Comparison of ENCODE assay signal across 8 mouse cellular contexts in the genomic region with DNA sequence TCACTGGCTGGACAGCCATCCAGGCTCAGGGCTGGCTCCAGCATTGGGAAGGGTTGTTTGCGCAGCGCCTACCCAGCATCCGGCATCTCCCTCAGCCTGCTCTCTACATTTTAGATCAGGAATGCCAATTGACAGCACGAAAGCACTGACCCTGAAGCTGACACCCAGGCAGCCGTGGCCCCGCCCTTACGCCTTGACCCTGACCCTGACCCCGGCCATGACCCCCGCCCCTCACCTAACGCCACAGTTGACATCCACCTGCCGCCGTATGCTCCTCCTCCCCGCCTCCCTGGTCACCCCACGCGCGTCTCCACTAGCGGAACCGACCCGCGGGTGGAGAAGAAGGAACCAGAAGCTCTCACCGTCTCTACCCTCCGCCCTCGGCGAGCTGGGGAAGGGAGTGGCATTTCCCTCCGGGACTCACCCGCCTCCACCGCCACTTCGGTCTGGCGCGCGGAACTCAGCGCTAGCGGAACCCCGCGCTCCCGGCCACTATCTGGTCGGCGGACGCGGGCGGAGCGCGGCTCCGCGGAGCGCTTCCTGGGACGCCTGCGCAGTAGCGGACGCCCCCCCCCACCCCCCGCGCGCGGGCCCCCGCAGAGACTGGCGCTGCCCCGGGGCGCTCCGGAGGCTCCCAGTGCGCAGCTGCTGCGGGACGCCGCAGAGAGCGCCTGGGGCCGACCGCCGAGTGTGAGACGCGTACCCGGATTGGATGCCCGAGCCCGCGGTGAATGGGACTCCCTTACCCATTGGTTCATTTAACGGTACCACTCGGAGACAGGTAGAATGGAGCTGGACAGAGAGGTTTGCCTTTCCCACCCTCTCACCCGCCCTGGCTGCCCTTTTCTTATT. TPM values are rescaled to one million over a fixed set of nuclear protein-coding genes. Genes with fewer than 3 reads are reported as not detected.
A peak's percentile ranks its signal among the peaks of the same experiment; 100 is the strongest.
DNase-seq lines count a peak whose midpoint lies in the region; ATAC-seq lines count a peak whose summit lies in the region.

A gene (minus strand): TSS at position 523 of the 852 bp plus-strand sequence.

- H3K27ac ChIP-seq in hindbrain, embryonic 13.5 days = peak within 1 kb of the TSS; percentile 66

- no peaks in the 10 kb centered on the region; the same call in 1 of the 2 replicates for H3K27me3 ChIP-seq in hindbrain, embryonic 13.5 days

- H3K4me1 ChIP-seq in hindbrain, embryonic 13.5 days (replicated peaks) = peaks cover 8% of the 10 kb centered on the region

- peak within 1 kb of the TSS; percentile 91 for H3K4me2 ChIP-seq in hindbrain, embryonic 13.5 days

- peak within 1 kb of the TSS; percentile 83 for H3K9ac ChIP-seq in hindbrain, embryonic 13.5 days

- peak within 1 kb of the TSS; percentile 75 for H3K4me3 ChIP-seq in hindbrain, embryonic 13.5 days

- peak; percentile 92 for DNase-seq in T-cell, adult 2 months (ENCODE audit: low spot score)
- DNase-seq in cerebellum, postnatal 25 days = peak; percentile 88
- DNase-seq in frontal cortex, postnatal 25 days (ENCODE audit: low spot score in 2 of 2) = peak; percentile 79 to 87
- DNase-seq in layer of hippocampus, postnatal 36 days = peak; percentile 87 to 90
- peak; percentile 92 for DNase-seq in lung, postnatal 25 days (ENCODE audit: low spot score)
- DNase-seq in retina, adult 2 months (ENCODE audit: low read depth, low spot score) = peak; percentile 86
- peak; percentile 91 for DNase-seq in thymus, postnatal 25 days

- H3K36me3 ChIP-seq in hindbrain, embryonic 13.5 days = no peaks in the 10 kb centered on the region

- under 1% methylated on average over 70 of the region's 76 CpGs for WGBS in hindbrain, embryonic 13.5 days

- peak; percentile 99 for ATAC-seq in hindbrain, embryonic 13.5 days (ENCODE audit: low FRiP score)

- no peaks in the 10 kb centered on the region for H3K9me3 ChIP-seq in hindbrain, embryonic 13.5 days

RNA-seq across cellular contexts. Expression of the gene that starts here (rescaled TPM):
- polyA plus RNA-seq in hindbrain, embryonic 13.5 days (2015; fragmentation: Nextera tagmentation; extraction: Ambion mirVana) = 4.6 TPM in 2 replicates
- 10 to 100 TPM; 15.5 to 16.1 TPM for total RNA-seq in layer of hippocampus, postnatal 36 days (2021)

Comparison
In these comparisons a context has a peak if more than half of its experiments do, and no peak if none do; other contexts are left out.
1. Peak in every context shown above with its lines: DNase-seq, ATAC-seq, H3K4me3 ChIP-seq and H3K27ac ChIP-seq.